Mouse (Mus musculus) liver, embryonic 11.5 days (tissue): ENCODE results near the gene Crhbp. TPM values are rescaled to one million over a fixed set of nuclear protein-coding genes. Genes with fewer than 3 reads are reported as not detected.

Experiments used
- ATAC-seq: fragments of 200-750 bp; cut with Nextera tagmentation; replicated peaks from 2 replicates; pipeline ENCODE4 v1.8.0; 2017; ENCODE audit warnings: moderate number of reproducible peaks, mild to moderate bottlenecking, moderate TSS enrichment, moderate library complexity; ENCODE audit not compliant: low FRiP score
- DNase-seq: peaks from one replicate; pipeline ENCODE4 v3.0.0-alpha.2; 2017; ENCODE audit warnings: low spot score
- H3K27ac ChIP-seq: fragments of 300-500 bp; sonication (generic); 2 replicates; pipeline ENCODE4 v1.5.1; 2014; ENCODE audit warnings: mild to moderate bottlenecking, low read depth, low read length, control low read depth
- H3K27me3 ChIP-seq: fragments of 300-500 bp; sonication (generic); replicated peaks from 2 replicates; pipeline ENCODE4 v1.6.1; 2014; ENCODE audit warnings: low read length, mixed read lengths; ENCODE audit not compliant: control insufficient read depth, insufficient read depth
- H3K36me3 ChIP-seq: fragments of 300-500 bp; sonication (generic); 2 replicates; pipeline ENCODE4 v1.6.1; 2014; ENCODE audit warnings: mild to moderate bottlenecking, low read length, moderate library complexity, mixed read lengths; ENCODE audit not compliant: control insufficient read depth, insufficient read depth
- H3K4me1 ChIP-seq: fragments of 300-500 bp; sonication (generic); replicated peaks from 2 replicates; pipeline ENCODE4 v1.6.1; 2014; ENCODE audit warnings: low read length, mixed read lengths; ENCODE audit not compliant: control insufficient read depth, insufficient read depth
- H3K4me2 ChIP-seq: fragments of 300-500 bp; sonication (generic); 2 replicates; pipeline ENCODE4 v1.6.1; 2014; ENCODE audit warnings: mild to moderate bottlenecking, control low read depth, moderate library complexity
- H3K4me3 ChIP-seq: fragments of 300-500 bp; sonication (generic); 2 replicates; pipeline ENCODE4 v1.5.1; 2014; ENCODE audit warnings: low read depth, low read length, control low read depth
- H3K9ac ChIP-seq: fragments of 300-500 bp; sonication (generic); 2 replicates; pipeline ENCODE4 v1.6.1; 2014; ENCODE audit warnings: low read depth, low read length, control low read depth
- H3K9me3 ChIP-seq: fragments of 300-500 bp; sonication (generic); 2 replicates; pipeline ENCODE4 v1.6.1; 2016; ENCODE audit warnings: low read length, inconsistent platforms, mixed read lengths; ENCODE audit not compliant: control insufficient read depth
- WGBS: fragments of 180-500 bp; shearing (Covaris S2); extraction: QIAGEN DNeasy Blood & Tissue Kit; methylation state at CpG from one replicate; pipeline ENCODE4 v1.1.7; 2014; 5-methylcytosine and 5-hydroxymethylcytosine counted together
- polyA plus RNA-seq: library from polyadenylated mRNA; unstranded; fragments of >200 nt; fragmentation: Nextera tagmentation; extraction: Ambion mirVana; gene quantifications from 2 replicates; pipeline ENCODE4 v1.2.1, GENCODE M21; 2014

Crhbp gene
- polyA plus RNA-seq, result 0.51 TPM in 1 of 2 replicates, not detected in the other

- ATAC-seq, result no peak
- Histone ChIP-seq H3K27ac (no peak within 1 kb of the TSS), H3K36me3 (no peaks in the 10 kb centered on the region), H3K27me3 (peaks cover 39% of the 10 kb centered on the region), H3K4me3 (peak within 1 kb of the TSS; percentile 36), H3K4me2 (peak within 1 kb of the TSS; percentile 64), H3K4me1 (no peaks in the 10 kb centered on the region), H3K9ac (no peak within 1 kb of the TSS), H3K9me3 (no peaks in the 10 kb centered on the region)
- no peak for DNase-seq
- WGBS, result 60% methylated on average over 11 of the region's 11 CpGs
Observed at GRCm38 (mm10) chr13:95444824-95445223, at the start of gene Crhbp. Gene Crhbp (minus strand): TSS chr13:95444924.

GRCm38 (mm10) chr13:95493296-95493695, 48.6 kb upstream of the Crhbp start:
- WGBS, result 62% methylated on average over 5 of the region's 5 CpGs
- H3K4me3 ChIP-seq, result no peak overlapping the region
- no peak overlapping the region for H3K27ac ChIP-seq

GRCm38 (mm10) chr13:95491327-95491726, 46.6 kb upstream of the Crhbp start:
- H3K4me2 ChIP-seq, result no peak overlapping the region
- no peak overlapping the region for H3K27ac ChIP-seq
- DNase-seq (no peak), ATAC-seq (no peak)
- 69% methylated on average over 11 of the region's 11 CpGs for WGBS
- H3K4me1 ChIP-seq, result no peaks in the 10 kb centered on the region
- H3K9me3 ChIP-seq, result no peaks in the 10 kb centered on the region
- no peaks in the 10 kb centered on the region for H3K36me3 ChIP-seq
- no peak overlapping the region for H3K4me3 ChIP-seq
- no peaks in the 10 kb centered on the region for H3K27me3 ChIP-seq
- no peak overlapping the region for H3K9ac ChIP-seq

More at GRCm38 (mm10) chr13:95493296-95493695, 48.6 kb upstream of the Crhbp start:
- Histone ChIP-seq H3K9me3 (no peaks in the 10 kb centered on the region), H3K4me1 (no peaks in the 10 kb centered on the region), H3K4me2 (no peak overlapping the region), H3K36me3 (no peaks in the 10 kb centered on the region), H3K27me3 (no peaks in the 10 kb centered on the region), H3K9ac (no peak overlapping the region)
- DNase-seq (no peak), ATAC-seq (no peak)

GRCm38 (mm10) chr13:95484664-95485063, 39.9 kb upstream of the Crhbp start:
- Histone ChIP-seq H3K4me2 (no peak overlapping the region), H3K4me1 (no peaks in the 10 kb centered on the region), H3K27me3 (peaks cover 3% of the 10 kb centered on the region), H3K9me3 (no peaks in the 10 kb centered on the region), H3K4me3 (no peak overlapping the region), H3K36me3 (no peaks in the 10 kb centered on the region), H3K9ac (no peak overlapping the region), H3K27ac (no peak overlapping the region)
- ATAC-seq (no peak), DNase-seq (no peak)
- 53% methylated on average over 5 of the region's 5 CpGs for WGBS

GRCm38 (mm10) chr13:95481428-95481827, 36.7 kb upstream of the Crhbp start:
- H3K4me3 ChIP-seq, result no peak overlapping the region
- no peaks in the 10 kb centered on the region for H3K36me3 ChIP-seq
- no peak overlapping the region for H3K4me2 ChIP-seq
- H3K9me3 ChIP-seq, result no peaks in the 10 kb centered on the region
- H3K27me3 ChIP-seq, result peaks cover 6% of the 10 kb centered on the region
- no peak overlapping the region for H3K9ac ChIP-seq
- ATAC-seq (no peak), DNase-seq (peak; percentile 73)
- 11% methylated on average over 4 of the region's 4 CpGs for WGBS
- no peak overlapping the region for H3K27ac ChIP-seq
- no peaks in the 10 kb centered on the region for H3K4me1 ChIP-seq

GRCm38 (mm10) chr13:95478671-95479413, 34.1 kb upstream of the Crhbp start, which contains the start of gene S100z:
Gene S100z (minus strand): TSS chr13:95478721.
- no peak within 1 kb of the TSS for H3K27ac ChIP-seq
- ATAC-seq, result no peak
- DNase-seq, result no peak
- no peaks in the 10 kb centered on the region for H3K9me3 ChIP-seq
- H3K36me3 ChIP-seq, result no peaks in the 10 kb centered on the region
- no peak within 1 kb of the TSS for H3K4me2 ChIP-seq
- WGBS, result 85% methylated on average over 21 of the region's 21 CpGs
- H3K27me3 ChIP-seq, result peaks cover 6% of the 10 kb centered on the region
- H3K4me3 ChIP-seq, result no peak within 1 kb of the TSS
- no peak within 1 kb of the TSS for H3K9ac ChIP-seq
- H3K4me1 ChIP-seq, result peaks cover 11% of the 10 kb centered on the region

GRCm38 (mm10) chr13:95477173-95477572, 32.4 kb upstream of the Crhbp start:
- Histone ChIP-seq H3K27ac (no peak overlapping the region), H3K9ac (no peak overlapping the region), H3K4me2 (no peak overlapping the region), H3K9me3 (no peaks in the 10 kb centered on the region), H3K27me3 (peaks cover 6% of the 10 kb centered on the region), H3K4me3 (no peak overlapping the region), H3K36me3 (no peaks in the 10 kb centered on the region), H3K4me1 (peaks cover 12% of the 10 kb centered on the region)
- WGBS, result 69% methylated on average over 6 of the region's 6 CpGs
- DNase-seq, result no peak
- no peak for ATAC-seq

GRCm38 (mm10) chr13:95475124-95475523, 30.4 kb upstream of the Crhbp start:
- Histone ChIP-seq H3K4me3 (no peak overlapping the region), H3K4me2 (no peak overlapping the region), H3K27ac (no peak overlapping the region), H3K4me1 (peaks cover 12% of the 10 kb centered on the region), H3K9me3 (no peaks in the 10 kb centered on the region), H3K27me3 (peaks cover 3% of the 10 kb centered on the region; the same call in 1 of the 2 replicates), H3K36me3 (no peaks in the 10 kb centered on the region), H3K9ac (no peak overlapping the region)
- ATAC-seq, result peak; percentile 78; the same call in 1 of the 2 replicates
- no peak for DNase-seq
- 21% methylated on average over 7 of the region's 7 CpGs for WGBS

GRCm38 (mm10) chr13:95474294-95474693, 29.6 kb upstream of the Crhbp start:
- Histone ChIP-seq H3K27me3 (peaks cover 3% of the 10 kb centered on the region; the same call in 1 of the 2 replicates), H3K4me2 (peak overlapping the region; percentile 5; the same call in 1 of the 2 replicates), H3K27ac (no peak overlapping the region), H3K9me3 (no peaks in the 10 kb centered on the region), H3K4me3 (no peak overlapping the region), H3K36me3 (no peaks in the 10 kb centered on the region), H3K9ac (no peak overlapping the region), H3K4me1 (peaks cover 12% of the 10 kb centered on the region)
- ATAC-seq (peak; percentile 85), DNase-seq (no peak)
- WGBS, result 49% methylated on average over 3 of the region's 3 CpGs
